Mouse (Mus musculus) intestine, embryonic 14.5 days (tissue): ENCODE data around the gene Gm10273. TPM values are rescaled to one million over a fixed set of nuclear protein-coding genes. Genes with fewer than 3 reads are reported as not detected.

Source experiments
- ATAC-seq: fragments of 200-750 bp; cut with Nextera tagmentation; replicated peaks from 2 replicates; pipeline ENCODE4 v1.8.0; 2017; ENCODE audit warnings: low read depth, moderate number of reproducible peaks, moderate TSS enrichment, moderate library complexity; ENCODE audit not compliant: low FRiP score, low TSS enrichment
- DNase-seq: peaks from one replicate; pipeline ENCODE4 v3.0.0-alpha.2; 2018; ENCODE audit warnings: low spot score
- H3K27ac ChIP-seq: fragments of 300-500 bp; sonication (generic); 2 replicates; pipeline ENCODE4 v1.5.1; 2014; ENCODE audit warnings: low read depth, mild to moderate bottlenecking, control low read depth
- H3K27me3 ChIP-seq: fragments of 300-500 bp; sonication (generic); replicated peaks from 2 replicates; pipeline ENCODE4 v1.6.1; 2014; ENCODE audit warnings: low read length, control low read depth; ENCODE audit not compliant: control insufficient read depth, insufficient read depth
- H3K36me3 ChIP-seq: fragments of 300-500 bp; sonication (generic); 2 replicates; pipeline ENCODE4 v1.6.1; 2014; ENCODE audit warnings: low read length, control low read depth; ENCODE audit not compliant: control insufficient read depth, insufficient read depth
- H3K4me1 ChIP-seq: fragments of 300-500 bp; sonication (generic); replicated peaks from 2 replicates; pipeline ENCODE4 v1.6.1; 2014; ENCODE audit warnings: low read length, control low read depth, mixed read lengths; ENCODE audit not compliant: control insufficient read depth, insufficient read depth
- H3K4me2 ChIP-seq: fragments of 300-500 bp; sonication (generic); 2 replicates; pipeline ENCODE4 v1.6.1; 2014; ENCODE audit warnings: low read length
- H3K4me3 ChIP-seq: fragments of 300-500 bp; sonication (generic); 2 replicates; pipeline ENCODE4 v1.5.1; 2014; ENCODE audit warnings: low read depth, low read length, control low read depth, mixed read lengths
- H3K9ac ChIP-seq: fragments of 300-500 bp; sonication (generic); 2 replicates; pipeline ENCODE4 v1.6.1; 2014; ENCODE audit warnings: mild to moderate bottlenecking, low read length
- H3K9me3 ChIP-seq: fragments of 300-500 bp; sonication (generic); 2 replicates; pipeline ENCODE4 v1.6.1; 2016; ENCODE audit warnings: low read length, control low read depth; ENCODE audit not compliant: control insufficient read depth
- WGBS: fragments of 180-500 bp; shearing (Covaris S2); extraction: QIAGEN DNeasy Blood & Tissue Kit; methylation state at CpG from one replicate; pipeline ENCODE4 v1.1.7; 2014; 5-methylcytosine and 5-hydroxymethylcytosine counted together
- polyA plus RNA-seq: library from polyadenylated mRNA; unstranded; fragments of >200 nt; fragmentation: Nextera tagmentation; extraction: Ambion mirVana; gene quantifications from 2 replicates; pipeline ENCODE4 v1.2.1, GENCODE M21; 2014

The Gm10273 gene
- polyA plus RNA-seq, 1 experiment from 2014 or later, result 10.5 TPM

- no peaks in the 10 kb centered on the region for H3K9me3 ChIP-seq
- no peak overlapping the region for H3K27ac ChIP-seq
- no peak for DNase-seq
- no peaks in the 10 kb centered on the region for H3K27me3 ChIP-seq
- H3K36me3 ChIP-seq, result no peaks in the 10 kb centered on the region
- no peak overlapping the region for H3K9ac ChIP-seq
- H3K4me3 ChIP-seq, result no peak overlapping the region
- WGBS, result 95% methylated on average over 18 of the region's 18 CpGs
- H3K4me2 ChIP-seq, result no peak overlapping the region
- H3K4me1 ChIP-seq, result no peaks in the 10 kb centered on the region
- ATAC-seq, result no peak
Measured at GRCm38 (mm10) chr10:59435746-59436145, 40.3 kb downstream of the Gm10273 start.

DNA sequence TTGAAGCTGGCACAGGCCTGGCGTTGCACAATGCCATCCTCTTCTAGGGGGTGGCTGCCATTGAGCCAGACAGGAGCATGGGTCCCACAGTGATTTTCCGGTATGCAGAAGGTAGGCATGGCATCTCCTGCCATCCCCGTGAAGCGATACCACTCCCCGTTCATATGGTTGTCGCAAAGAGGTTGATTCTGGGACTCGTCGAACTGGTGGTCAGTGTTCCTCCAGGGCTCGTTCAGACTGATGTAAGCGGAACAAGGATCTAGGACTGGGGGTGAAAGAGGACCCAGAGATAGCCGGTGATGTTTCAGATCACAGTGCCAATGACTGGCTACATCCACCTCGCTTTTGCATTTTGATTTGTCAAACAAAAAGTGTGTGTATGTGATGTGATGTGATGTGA, 43.2 kb downstream of the Gm10273 start:
- no peak for ATAC-seq
- Histone ChIP-seq H3K4me3 (no peak overlapping the region), H3K9ac (no peak overlapping the region), H3K36me3 (no peaks in the 10 kb centered on the region), H3K4me1 (peaks cover 10% of the 10 kb centered on the region), H3K27me3 (no peaks in the 10 kb centered on the region), H3K27ac (no peak overlapping the region), H3K9me3 (no peaks in the 10 kb centered on the region), H3K4me2 (no peak overlapping the region)
- DNase-seq, result no peak
- 89% methylated on average over 12 of the region's 12 CpGs for WGBS

DNA sequence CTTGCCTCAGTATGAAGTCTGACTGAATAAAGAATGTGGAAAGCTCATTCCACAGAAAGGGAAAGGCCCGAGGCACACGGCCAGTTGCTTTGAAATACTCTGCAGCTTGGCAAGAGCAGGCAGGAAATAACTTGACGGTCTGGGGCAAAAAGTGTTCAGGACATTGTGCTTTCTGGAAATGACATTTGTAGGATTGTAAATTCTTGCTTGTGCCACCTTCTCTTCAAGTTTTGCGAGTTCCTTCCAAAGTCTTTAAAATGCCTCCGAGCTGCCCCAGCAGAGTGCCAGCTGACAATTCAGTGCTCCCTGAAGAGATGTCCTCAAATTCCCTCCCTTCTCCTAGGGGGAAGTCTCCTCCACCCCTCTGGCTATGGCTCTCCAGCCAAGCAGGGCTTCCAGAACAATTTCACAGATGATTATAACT, 44.1 kb downstream of the Gm10273 start:
- Histone ChIP-seq H3K36me3 (no peaks in the 10 kb centered on the region), H3K9me3 (no peaks in the 10 kb centered on the region), H3K4me2 (no peak overlapping the region), H3K4me1 (peaks cover 10% of the 10 kb centered on the region), H3K27ac (no peak overlapping the region), H3K4me3 (no peak overlapping the region), H3K27me3 (no peaks in the 10 kb centered on the region), H3K9ac (no peak overlapping the region)
- no peak for DNase-seq
- ATAC-seq, result no peak
- 41% methylated on average over 5 of the region's 5 CpGs for WGBS

DNA sequence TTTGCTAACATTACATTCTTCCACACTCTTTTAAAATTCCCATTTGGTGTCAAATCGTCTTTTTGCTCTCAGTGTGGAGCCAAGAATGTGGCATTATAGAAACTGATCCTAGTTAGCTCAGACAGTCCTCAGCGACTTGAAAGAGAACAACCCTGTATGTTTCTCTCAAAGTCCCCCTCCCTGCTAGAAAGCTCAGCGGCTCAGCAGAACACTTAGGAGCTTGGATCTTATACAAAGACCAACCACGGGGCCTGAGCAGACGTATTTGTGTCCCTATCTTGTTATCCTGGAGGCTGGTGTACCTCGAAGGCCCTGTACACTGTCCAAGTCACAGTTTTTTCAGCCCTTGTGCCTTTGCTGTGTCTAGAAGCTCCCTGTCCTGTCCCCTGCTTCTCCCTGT, 44.7 kb downstream of the Gm10273 start:
- Histone ChIP-seq H3K9me3 (no peaks in the 10 kb centered on the region), H3K9ac (no peak overlapping the region), H3K4me3 (no peak overlapping the region), H3K36me3 (no peaks in the 10 kb centered on the region), H3K4me1 (peaks cover 10% of the 10 kb centered on the region), H3K27me3 (no peaks in the 10 kb centered on the region), H3K4me2 (no peak overlapping the region), H3K27ac (no peak overlapping the region)
- ATAC-seq (no peak), DNase-seq (no peak)
- 74% methylated on average over 6 of the region's 6 CpGs for WGBS

DNA sequence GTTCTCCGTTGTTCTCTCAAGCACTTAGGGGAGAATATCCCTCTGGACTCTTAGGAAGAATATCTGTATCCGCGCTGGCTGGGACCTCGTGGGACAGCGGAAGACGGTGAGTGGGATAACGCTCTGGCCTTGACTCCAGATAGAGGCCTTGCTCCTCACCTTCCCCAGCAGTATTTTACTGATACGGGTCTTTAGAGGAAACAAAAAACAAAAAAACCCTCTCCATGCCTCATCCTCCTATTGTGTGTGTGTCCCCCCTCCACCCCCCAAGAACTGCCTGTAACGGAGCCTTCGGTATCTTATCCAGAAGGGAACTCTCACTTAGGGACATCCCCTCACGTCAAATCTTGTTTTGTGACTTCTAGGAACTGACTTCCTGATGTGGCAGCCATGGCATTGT, 46.3 kb downstream of the Gm10273 start, which contains the start of gene Oit3:
TSS of gene Oit3 (minus strand) at position 44 of the 400 bp plus-strand sequence.
- H3K9ac ChIP-seq, result no peak within 1 kb of the TSS
- no peak for DNase-seq
- H3K27me3 ChIP-seq, result no peaks in the 10 kb centered on the region
- H3K27ac ChIP-seq, result no peak within 1 kb of the TSS
- no peaks in the 10 kb centered on the region for H3K9me3 ChIP-seq
- 84% methylated on average over 11 of the region's 11 CpGs for WGBS
- H3K4me2 ChIP-seq, result no peak within 1 kb of the TSS
- H3K4me3 ChIP-seq, result no peak within 1 kb of the TSS
- H3K36me3 ChIP-seq, result no peaks in the 10 kb centered on the region
- H3K4me1 ChIP-seq, result peaks cover 10% of the 10 kb centered on the region
- no peak for ATAC-seq

GRCm38 (mm10) chr10:59443212-59443611, 47.8 kb downstream of the Gm10273 start:
- 7% methylated on average over 7 of the region's 7 CpGs for WGBS
- ATAC-seq, result no peak
- Histone ChIP-seq H3K4me1 (peaks cover 10% of the 10 kb centered on the region), H3K27ac (no peak overlapping the region), H3K9ac (no peak overlapping the region), H3K36me3 (no peaks in the 10 kb centered on the region), H3K27me3 (no peaks in the 10 kb centered on the region), H3K4me2 (no peak overlapping the region), H3K4me3 (no peak overlapping the region), H3K9me3 (no peaks in the 10 kb centered on the region)
- no peak for DNase-seq

DNA sequence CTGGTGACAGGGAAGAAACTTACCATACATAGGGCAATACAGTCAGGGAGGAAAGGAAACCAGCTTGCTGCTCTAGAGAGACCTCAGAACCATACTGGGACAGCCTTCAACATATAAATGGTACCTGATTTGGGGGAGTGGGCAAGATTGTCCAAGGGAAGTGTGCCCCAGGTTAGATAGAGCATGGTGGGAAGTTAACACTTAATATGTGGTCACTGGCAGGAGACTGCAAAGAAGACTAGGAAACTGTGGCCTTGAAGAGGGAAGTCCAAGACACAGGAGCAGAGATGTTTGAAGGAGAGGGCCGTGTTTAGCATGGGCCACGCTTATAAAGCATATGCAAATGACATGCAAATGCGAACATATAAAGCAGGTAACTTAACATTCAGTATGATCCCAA, 48.7 kb downstream of the Gm10273 start:
- no peak overlapping the region for H3K9ac ChIP-seq
- H3K27ac ChIP-seq, result no peak overlapping the region
- no peak for DNase-seq
- no peaks in the 10 kb centered on the region for H3K27me3 ChIP-seq
- H3K4me3 ChIP-seq, result no peak overlapping the region
- H3K4me2 ChIP-seq, result no peak overlapping the region
- H3K9me3 ChIP-seq, result no peaks in the 10 kb centered on the region
- H3K36me3 ChIP-seq, result 0 out of 2 replicates have a peak, but pooled peaks cover 5% of the 10 kb centered on the region
- ATAC-seq, result no peak
- WGBS, result 87% methylated on average over 3 of the region's 3 CpGs
- H3K4me1 ChIP-seq, result peaks cover 10% of the 10 kb centered on the region

DNA sequence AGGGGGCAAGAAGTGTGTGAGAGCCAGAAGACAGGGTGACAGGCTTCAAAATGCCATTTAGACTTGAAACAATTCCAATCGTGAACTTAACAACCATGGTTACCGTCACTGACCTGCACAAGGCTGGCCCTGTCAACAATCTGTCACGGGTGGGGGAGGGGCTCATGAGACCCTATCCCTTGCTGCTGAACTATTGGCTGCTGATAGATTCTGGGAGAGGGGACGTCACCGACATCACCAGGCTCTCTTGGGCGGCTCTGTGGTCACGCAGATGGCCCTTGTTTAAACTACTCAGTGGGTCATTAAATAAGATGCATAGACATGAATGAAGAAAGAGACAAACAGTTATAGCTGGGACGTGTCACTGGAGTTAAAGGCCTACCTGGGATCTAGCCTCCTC, 49.2 kb downstream of the Gm10273 start:
- H3K36me3 ChIP-seq, result 0 out of 2 replicates have a peak, but pooled peaks cover 5% of the 10 kb centered on the region
- DNase-seq (no peak), ATAC-seq (no peak)
- peaks cover 10% of the 10 kb centered on the region for H3K4me1 ChIP-seq
- no peak overlapping the region for H3K27ac ChIP-seq
- 46% methylated on average over 8 of the region's 8 CpGs for WGBS
- H3K9me3 ChIP-seq, result no peaks in the 10 kb centered on the region
- H3K4me2 ChIP-seq, result no peak overlapping the region
- no peaks in the 10 kb centered on the region for H3K27me3 ChIP-seq
- H3K4me3 ChIP-seq, result no peak overlapping the region
- H3K9ac ChIP-seq, result no peak overlapping the region
